Mouse (Mus musculus): ENCODE results near the gene Asna1.

Gene Asna1

GRCm38 (mm10) chr8:84989311-84989731 is 35.8 kb downstream of the Asna1 start:
- DNase-seq (ENCODE audit: low read depth) = no peak

DNA sequence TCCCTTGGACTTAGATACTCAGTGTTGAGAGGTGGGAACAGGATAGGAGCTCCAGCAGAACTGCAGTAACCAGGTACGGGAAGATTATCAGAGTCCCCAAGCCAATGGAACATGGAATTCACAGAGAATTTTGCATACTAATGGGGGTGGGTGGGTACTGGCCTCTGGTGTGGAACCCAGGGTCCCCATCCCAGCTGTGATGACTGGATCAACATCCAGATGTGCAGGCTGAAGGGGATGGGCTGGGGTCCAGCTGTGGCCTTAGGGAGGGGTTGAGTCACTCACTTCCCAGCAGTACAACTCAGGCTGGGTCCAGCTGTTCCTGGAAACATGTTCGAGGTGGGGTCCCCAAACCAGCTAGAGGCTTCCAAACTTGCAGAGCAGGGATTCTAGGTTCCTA is 37.2 kb downstream of the Asna1 start:
- DNase-seq (ENCODE audit: low read depth) = no peak

DNA sequence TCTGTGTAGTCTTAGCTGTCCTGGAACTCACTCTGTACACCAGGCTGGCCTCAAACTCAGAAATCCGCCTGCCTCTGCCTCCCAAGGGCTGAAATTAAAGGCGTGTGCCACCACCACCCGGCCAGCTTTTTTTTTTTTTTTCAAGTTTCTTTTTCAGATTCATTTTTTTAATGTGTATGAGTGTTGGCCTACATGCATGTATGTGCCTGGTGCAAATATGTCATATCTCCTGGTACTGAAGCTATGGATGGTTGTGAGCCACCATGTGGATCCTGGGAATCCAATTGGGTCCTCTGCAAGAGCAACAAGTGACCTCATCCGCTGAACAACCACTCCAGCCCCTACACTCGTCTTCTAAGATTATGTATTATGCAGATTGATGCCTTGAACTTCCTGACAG is 37.7 kb downstream of the Asna1 start:
- DNase-seq (ENCODE audit: low read depth) = peak; percentile 44

DNA sequence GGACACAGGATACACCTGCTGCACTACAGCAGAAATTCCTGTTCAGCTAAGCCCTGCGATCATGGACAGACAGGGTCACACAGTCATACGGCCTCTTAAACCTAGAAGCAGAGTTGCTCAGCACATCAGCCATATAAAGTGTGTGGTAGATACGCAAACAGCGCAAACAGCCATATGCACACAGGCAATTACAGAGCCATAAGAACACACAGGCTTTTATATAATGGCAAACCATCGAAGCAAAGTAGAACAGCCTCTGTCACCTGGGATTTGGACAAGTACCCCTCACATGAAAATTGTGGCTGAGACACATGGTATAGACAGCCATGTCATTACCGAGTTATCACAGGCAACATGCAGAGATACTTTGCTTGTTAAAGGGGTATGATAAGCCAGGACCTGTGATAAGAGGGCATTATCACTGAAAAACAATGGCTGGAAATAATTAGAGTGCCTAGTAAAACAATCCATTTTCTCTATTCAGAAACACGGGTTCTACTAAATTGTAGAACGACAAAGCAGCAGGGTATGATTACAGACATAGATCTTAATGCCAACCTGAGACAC is 38.6 kb downstream of the Asna1 start:
- no peak for DNase-seq (ENCODE audit: low read depth)

DNA sequence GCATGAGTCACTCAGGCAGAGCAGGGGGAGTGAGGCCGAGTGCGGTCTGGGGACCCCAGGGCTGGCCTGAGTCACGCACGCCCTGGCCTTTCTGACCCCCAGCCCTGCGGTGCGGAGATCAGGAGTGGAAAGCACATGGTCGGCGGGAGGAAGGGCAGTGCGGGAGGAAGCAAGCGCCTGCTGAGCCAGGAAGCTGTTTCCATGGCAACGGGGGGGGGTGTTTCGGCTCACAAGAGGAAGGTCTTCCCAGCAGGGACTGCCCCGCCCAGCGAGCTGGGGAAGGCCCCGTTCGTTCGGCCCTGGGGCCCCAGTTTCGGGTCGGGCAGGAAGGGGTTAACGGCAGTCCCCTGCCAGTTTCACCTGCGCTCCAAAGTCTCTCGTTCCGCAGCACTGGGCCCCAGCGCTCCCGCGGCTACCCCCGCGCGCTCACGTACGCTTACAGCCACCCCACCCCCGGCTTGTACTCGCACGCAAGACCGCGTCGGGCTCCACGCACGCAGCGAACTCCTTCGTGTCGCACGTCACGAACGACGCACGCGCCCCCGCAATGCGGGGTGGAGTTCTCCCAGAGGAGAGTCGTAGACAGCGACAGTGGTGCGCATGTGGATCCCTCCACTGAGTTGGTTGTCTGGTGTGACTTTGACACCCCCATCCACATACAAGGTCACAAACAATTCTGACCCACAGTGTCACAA is 39.2 kb downstream of the Asna1 start:
- peak; percentile 99 for DNase-seq (ENCODE audit: low read depth)

DNA sequence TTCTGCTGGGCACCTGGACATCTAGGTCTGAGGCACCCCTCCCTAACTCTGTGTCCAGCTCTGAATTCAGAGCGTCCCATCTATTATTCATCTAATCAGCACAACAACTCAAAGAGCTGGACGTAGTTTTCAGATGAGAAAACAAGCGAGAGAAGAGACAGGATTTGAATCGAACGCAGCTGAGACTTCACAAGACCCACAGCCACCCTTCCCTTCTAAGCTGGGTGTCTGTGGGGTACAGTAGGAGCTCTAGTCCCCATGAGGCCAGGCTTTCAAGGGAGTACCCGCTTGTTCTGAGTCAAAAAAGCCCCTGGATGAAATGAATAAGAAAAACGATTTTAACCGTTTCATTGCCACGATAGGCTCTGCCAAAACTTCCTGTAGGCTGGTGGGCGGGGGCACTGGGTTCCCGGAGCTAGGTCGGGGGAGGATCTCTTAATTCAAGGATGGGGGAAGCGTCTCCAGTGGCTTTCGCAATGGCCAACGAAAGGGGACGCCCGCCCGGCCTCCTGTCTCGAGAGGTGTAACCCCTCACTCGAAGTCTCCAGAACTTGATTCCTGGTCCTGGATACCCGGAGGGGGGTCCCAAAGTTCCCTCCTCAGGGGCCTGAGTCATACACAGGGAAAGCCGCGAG is 39.9 kb downstream of the Asna1 start:
- peak; percentile 89 for DNase-seq (ENCODE audit: low read depth)

DNA sequence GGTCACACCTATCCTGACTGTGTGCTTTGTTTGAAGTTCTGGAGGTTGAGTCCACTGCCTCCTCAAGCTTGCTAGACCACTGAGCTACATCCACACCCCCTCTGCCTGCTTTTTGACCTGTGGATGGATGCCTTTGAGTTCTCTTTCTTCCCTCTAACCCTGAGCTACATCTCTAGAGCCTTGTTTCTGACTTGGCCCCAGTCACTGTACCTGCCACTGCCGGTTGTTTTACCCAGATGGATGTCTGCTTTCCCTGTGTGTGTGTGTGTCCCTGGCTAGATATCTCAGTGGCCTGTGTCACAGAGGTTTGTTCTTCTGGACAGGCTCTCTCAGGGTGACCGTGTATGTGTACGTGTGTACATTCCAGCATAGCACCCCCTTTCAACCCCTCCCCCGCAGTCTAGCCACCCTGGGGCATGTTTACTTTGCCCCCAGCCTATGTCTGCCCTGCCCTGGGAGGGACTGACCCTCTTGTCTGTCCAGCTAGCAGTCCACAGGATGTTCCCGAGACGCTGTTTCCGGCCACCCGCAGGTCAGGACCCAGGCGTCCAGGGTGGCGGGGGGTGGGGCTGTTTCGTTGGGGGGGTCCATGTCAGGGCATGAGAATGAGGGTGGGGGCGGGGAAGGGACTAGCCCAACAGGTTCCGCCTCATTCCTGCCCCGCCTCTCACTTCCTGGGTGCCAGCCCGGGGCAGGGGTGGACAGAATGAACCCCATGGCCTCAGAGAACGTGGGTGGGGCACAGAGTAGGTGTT is 40.6 kb downstream of the Asna1 start:
- peak; percentile 84 for DNase-seq (ENCODE audit: low read depth)

DNA sequence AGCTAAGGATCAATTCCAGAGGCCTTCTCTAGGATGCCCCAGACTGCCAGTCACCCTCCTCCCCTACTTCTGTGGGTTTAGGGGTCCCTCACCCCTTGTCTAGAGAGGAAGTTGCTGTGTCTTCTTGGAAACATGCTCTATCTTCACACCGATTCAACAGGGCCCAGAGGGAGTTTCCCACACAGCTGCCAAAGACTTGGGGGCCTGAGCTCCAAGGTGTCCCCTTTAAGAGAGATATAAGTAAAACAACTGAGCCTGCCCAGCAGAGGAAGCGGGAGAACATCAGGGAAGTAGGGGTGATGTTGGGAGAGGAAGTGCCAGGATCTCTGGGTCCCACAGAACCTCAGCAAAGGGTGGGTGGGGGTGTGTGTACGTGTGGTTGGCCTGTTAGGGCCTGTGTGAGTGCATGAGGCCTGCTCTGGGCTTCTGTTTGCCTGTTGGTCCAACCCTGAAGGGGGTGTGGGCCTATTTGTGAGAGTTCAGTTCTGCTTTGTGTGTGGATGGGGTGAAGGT is 42.5 kb downstream of the Asna1 start:
- DNase-seq (ENCODE audit: low read depth) = peak; percentile 83

DNA sequence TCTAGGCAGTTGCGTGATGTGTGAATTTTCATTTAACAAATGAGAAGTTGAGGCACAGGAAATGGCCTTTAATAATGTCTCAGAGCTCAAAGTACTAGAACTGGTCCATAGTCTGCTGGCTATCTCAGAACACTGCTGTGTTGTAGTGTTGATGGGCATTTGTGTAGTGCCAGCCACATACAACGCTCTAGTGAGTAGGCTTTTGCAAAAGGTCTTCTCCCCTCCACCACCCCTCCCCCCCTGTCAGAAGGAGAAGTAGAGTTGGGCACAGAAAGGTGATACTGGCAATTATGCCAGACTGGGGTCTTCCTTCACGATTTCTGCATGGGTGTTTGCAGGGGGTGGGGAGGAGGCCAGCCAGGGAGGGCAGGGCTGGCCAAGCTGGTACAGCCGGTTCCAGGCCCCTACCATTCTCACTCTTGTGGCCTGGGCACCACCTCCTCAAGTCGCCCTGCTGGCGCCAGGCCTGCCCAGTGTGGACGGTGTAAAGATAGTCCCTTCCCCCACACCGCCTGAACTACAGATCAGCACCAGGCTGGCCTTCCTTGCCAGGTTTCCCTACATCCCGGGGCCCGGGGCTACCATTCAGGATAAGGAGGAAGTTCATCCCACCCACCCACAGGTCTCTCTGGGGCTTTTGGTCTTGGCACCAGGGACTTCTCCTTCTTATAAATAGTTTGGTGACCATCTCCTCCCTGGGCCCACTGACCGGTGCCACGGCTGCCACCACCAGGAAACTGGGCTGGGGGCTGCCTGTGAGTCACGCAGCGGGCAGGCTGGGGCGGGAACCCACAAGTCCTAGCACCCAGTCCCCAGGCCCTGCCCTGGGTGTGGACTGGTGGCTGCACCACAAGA is 43.2 kb downstream of the Asna1 start:
- DNase-seq (ENCODE audit: low read depth) = peak; percentile 67

GRCm38 (mm10) chr8:84980622-84981358 is 44.3 kb downstream of the Asna1 start:
- peak; percentile 86 for DNase-seq (ENCODE audit: low read depth)

DNA sequence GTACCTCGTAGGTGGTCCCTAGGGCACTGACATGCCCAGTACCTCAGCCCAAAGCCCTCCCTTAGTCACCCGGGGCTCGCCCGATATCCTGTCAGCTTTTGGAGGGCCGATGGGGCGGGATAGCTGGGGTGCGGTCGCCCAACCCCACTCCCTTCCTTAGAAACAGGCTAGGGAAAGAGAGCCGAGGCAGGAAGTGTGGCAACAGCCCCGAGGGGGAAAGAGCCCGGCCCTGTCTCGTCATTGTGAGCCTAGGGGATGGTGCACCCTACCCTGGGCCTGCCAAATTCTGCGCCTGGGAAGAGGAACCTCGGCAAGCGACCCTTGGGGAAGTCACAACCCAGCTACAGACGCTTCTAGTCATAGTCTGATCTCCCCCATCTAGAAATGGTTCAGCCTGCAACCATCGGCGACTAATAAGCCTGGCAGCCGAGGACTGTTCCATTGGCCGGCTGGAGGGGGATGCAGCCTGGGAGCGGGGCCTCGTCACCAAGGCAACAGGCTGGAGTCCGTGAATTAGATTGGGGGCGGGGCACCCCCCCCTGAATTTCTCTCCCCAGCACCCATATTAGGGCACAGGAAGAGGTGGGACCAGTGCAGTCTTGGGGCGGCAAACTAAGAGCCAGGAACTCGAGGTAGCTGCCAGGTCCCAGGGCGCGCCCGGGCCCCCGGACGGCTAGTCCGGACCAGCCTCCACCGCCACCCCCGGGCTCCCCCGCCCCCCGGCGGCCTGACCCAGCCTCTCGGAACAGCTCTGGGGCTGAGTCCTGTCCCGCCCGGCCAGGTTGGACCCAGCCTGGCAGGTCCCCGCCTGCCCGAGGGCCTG is 45.3 kb downstream of the Asna1 start:
- peak; percentile 98 for DNase-seq (ENCODE audit: low read depth)

GRCm38 (mm10) chr8:84978248-84978940 is 46.7 kb downstream of the Asna1 start, which contains the start of gene Junb:
Junb (minus strand) TSS chr8:84978718.
- peak; percentile 98 for DNase-seq (ENCODE audit: low read depth)

DNA sequence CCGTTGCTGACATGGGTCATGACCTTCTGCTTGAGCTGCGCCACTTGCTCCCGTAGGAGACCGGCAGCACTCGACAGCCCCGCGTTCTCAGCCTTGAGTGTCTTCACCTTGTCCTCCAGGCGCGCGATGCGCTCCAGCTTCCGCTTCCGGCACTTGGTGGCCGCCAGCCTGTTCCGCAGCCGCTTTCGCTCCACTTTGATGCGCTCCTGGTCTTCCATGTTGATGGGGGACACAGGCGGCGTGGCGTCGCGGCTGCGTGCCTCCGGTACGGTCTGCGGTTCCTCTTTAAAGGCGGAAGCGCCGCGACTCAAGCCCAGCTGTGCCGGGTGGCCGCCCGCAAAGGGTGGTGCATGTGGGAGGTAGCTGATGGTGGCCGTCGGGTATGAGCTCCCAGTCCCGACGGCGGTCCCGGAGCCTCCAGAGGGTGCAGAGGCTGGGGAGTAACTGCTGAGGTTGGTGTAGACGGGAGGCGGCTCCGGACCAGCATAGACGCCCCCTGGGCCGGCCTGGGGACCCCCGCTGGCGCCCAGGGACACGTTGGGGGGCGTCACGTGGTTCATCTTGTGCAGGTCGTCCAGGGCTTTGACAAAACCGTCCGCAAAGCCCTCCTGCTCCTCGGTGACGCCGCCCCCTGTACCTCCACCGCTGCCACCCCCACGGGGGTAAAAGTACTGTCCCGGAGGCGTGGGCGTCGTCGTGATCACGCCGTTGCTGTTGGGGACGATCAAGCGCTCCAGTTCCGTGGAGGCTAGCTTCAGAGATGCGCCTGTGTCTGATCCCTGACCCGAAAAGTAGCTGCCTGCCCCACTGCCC is 47.4 kb downstream of the Asna1 start:
- peak; percentile 88 for DNase-seq (ENCODE audit: low read depth)

DNA sequence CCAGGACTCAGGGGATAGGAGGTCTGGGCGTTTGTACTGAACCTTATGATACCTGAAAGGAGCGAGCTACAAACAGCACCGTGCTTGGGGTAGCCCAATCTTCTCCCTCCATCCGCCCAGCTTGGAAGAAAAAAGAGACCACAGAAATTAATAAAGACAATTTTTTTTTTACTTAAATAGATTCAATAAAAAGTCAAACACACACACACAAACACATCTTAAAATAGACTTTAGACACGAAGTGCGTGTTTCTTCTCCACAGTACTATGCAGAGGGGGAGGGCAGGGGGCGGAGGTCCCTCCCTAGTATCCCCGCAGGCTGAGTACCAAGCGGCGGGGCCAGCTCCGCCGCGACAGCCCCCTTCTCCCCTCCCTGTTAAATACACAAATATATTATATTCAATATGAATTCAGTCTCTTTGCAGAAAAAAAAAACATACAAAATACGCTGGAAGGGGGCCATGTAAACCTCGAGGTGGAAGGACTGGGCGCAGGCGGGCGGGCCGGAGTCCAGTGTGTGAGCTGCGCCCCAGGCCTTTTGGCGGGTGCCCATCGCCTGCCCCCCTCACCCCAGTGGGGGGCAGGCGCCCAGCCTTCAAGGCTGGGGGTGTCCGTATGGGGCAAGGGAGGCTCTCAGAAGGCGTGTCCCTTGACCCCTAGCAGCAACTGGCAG is 48.2 kb downstream of the Asna1 start:
- no peak for DNase-seq (ENCODE audit: low read depth)

- peak; percentile 98 for DNase-seq (ENCODE audit: low read depth)
These were observed 48.9 kb downstream of the Asna1 start for GRCm38 (mm10) chr8:84976031-84976762.

GRCm38 (mm10) chr8:84975434-84975833 is 49.6 kb downstream of the Asna1 start:
- peak; percentile 92 for DNase-seq (ENCODE audit: low read depth)

GRCm38 (mm10) chr8:84974543-84975142 is 50.4 kb downstream of the Asna1 start:
- peak; percentile 87 for DNase-seq (ENCODE audit: low read depth)

Measured in induced T-regulatory cell, adult 2 months (primary cell).